Mouse (Mus musculus) stomach, postnatal 0 days (tissue): ENCODE measurements around the gene Phactr1.

Experiments used
- CTCF ChIP-seq: IDR thresholded peaks from 2 replicates; pipeline ENCODE4 v1.5.1; 2016; ENCODE audit warnings: antibody characterized with exemption, low read depth, mild to moderate bottlenecking, moderate library complexity
- EP300 ChIP-seq: optimal IDR thresholded peaks from 2 replicates; pipeline ENCODE3; 2016; ENCODE audit warnings: antibody characterized with exemption

- no peak for TF ChIP-seq CTCF
- TF ChIP-seq EP300, result no peak
Measured at GRCm38 (mm10) chr13:43176676-43177075, 496.3 kb downstream of the Phactr1 start.
